Mouse (Mus musculus): ENCODE results near the gene Pou4f2. TPM values are rescaled to one million over a fixed set of nuclear protein-coding genes. Genes with fewer than 3 reads are reported as not detected.

Gene Pou4f2
- polyA plus RNA-seq, 1 experiment from 2014 or later, result not detected

- WGBS, result 0% methylated on average over 11 of the region's 25 CpGs
- H3K4me3 ChIP-seq (ENCODE audit: low read depth, low read length), result peak overlapping the region; percentile 32
- no peak overlapping the region for H3K9ac ChIP-seq (ENCODE audit: low read length)
- no peaks in the 10 kb centered on the region for H3K36me3 ChIP-seq (ENCODE audit: control insufficient read depth, insufficient read depth, low read length)
- H3K9me3 ChIP-seq (replicated peaks; ENCODE audit: control insufficient read depth, low read length), result no peaks in the 10 kb centered on the region
- H3K4me1 ChIP-seq (ENCODE audit: control insufficient read depth, insufficient read depth, low read length), result no peaks in the 10 kb centered on the region
- peaks cover 86% of the 10 kb centered on the region for H3K27me3 ChIP-seq (replicated peaks; ENCODE audit: control insufficient read depth, insufficient read depth, low read length)
- no peak overlapping the region for H3K27ac ChIP-seq (ENCODE audit: low read depth, low read length)
- peak overlapping the region; percentile 69 for H3K4me2 ChIP-seq (ENCODE audit: low read length)
- DNase-seq (ENCODE audit: low spot score) (no peak), ATAC-seq (peak; percentile 47)
These were observed 216 bp upstream of the Pou4f2 start for GRCm38 (mm10) chr8:78436661-78437060.

DNA sequence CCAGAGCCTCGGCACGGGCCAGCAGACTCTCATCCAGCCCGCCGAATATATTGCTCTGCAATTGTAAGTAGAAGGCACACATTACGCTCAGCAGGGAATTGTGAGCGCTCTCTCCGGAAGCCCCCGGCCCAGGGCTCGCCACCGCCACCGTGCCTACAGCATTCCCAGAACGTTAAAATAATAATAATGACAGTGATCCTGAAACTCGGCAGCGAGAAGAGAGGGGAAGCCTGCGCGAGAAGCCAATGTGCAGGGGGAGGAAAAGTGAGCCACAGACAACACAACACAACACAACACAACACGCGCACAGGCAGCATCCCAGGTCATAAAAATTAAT, 853 bp downstream of the Pou4f2 start:
- Histone ChIP-seq H3K27ac (ENCODE audit: low read depth, low read length) (no peak overlapping the region), H3K27me3 (replicated peaks; ENCODE audit: control insufficient read depth, insufficient read depth, low read length) (peaks cover 81% of the 10 kb centered on the region), H3K4me3 (ENCODE audit: low read depth, low read length) (peak overlapping the region; percentile 32), H3K36me3 (ENCODE audit: control insufficient read depth, insufficient read depth, low read length) (no peaks in the 10 kb centered on the region), H3K4me2 (ENCODE audit: low read length) (peak overlapping the region; percentile 69), H3K4me1 (ENCODE audit: control insufficient read depth, insufficient read depth, low read length) (no peaks in the 10 kb centered on the region), H3K9me3 (replicated peaks; ENCODE audit: control insufficient read depth, low read length) (no peaks in the 10 kb centered on the region), H3K9ac (ENCODE audit: low read length) (no peak overlapping the region)
- ATAC-seq, result no peak
- under 1% methylated on average over 18 of the region's 18 CpGs for WGBS
- no peak for DNase-seq (ENCODE audit: low spot score)

GRCm38 (mm10) chr8:78434823-78435623, 1.4 kb downstream of the Pou4f2 start:
- Histone ChIP-seq H3K4me1 (ENCODE audit: control insufficient read depth, insufficient read depth, low read length) (no peaks in the 10 kb centered on the region), H3K27ac (ENCODE audit: low read depth, low read length) (no peak overlapping the region), H3K4me3 (ENCODE audit: low read depth, low read length) (peak overlapping the region; percentile 32; the same call in 1 of the 2 replicates), H3K9ac (ENCODE audit: low read length) (no peak overlapping the region), H3K9me3 (replicated peaks; ENCODE audit: control insufficient read depth, low read length) (no peaks in the 10 kb centered on the region), H3K27me3 (replicated peaks; ENCODE audit: control insufficient read depth, insufficient read depth, low read length) (peaks cover 81% of the 10 kb centered on the region), H3K36me3 (ENCODE audit: control insufficient read depth, insufficient read depth, low read length) (no peaks in the 10 kb centered on the region), H3K4me2 (ENCODE audit: low read length) (peak overlapping the region; percentile 69)
- ATAC-seq, result no peak
- no peak for DNase-seq (ENCODE audit: low spot score)
- under 1% methylated on average over 62 of the region's 62 CpGs for WGBS

- H3K4me1 ChIP-seq (ENCODE audit: control insufficient read depth, insufficient read depth, low read length), result no peaks in the 10 kb centered on the region
- peak overlapping the region; percentile 18; the same call in 1 of the 2 replicates for H3K4me2 ChIP-seq (ENCODE audit: low read length)
- no peaks in the 10 kb centered on the region for H3K9me3 ChIP-seq (replicated peaks; ENCODE audit: control insufficient read depth, low read length)
- ATAC-seq (no peak), DNase-seq (ENCODE audit: low spot score) (no peak)
- H3K9ac ChIP-seq (ENCODE audit: low read length), result no peak overlapping the region
- peaks cover 84% of the 10 kb centered on the region for H3K27me3 ChIP-seq (replicated peaks; ENCODE audit: control insufficient read depth, insufficient read depth, low read length)
- 0 out of 2 replicates have a peak overlapping the region, but pooled peaks have one; percentile 6 for H3K4me3 ChIP-seq (ENCODE audit: low read depth, low read length)
- no peak overlapping the region for H3K27ac ChIP-seq (ENCODE audit: low read depth, low read length)
- WGBS, result 1% methylated on average over 8 of the region's 8 CpGs
- no peaks in the 10 kb centered on the region for H3K36me3 ChIP-seq (ENCODE audit: control insufficient read depth, insufficient read depth, low read length)
These were observed 2.1 kb downstream of the Pou4f2 start for GRCm38 (mm10) chr8:78434340-78434739.

GRCm38 (mm10) chr8:78433318-78433717, 3.1 kb downstream of the Pou4f2 start:
- peaks cover 83% of the 10 kb centered on the region for H3K27me3 ChIP-seq (replicated peaks; ENCODE audit: control insufficient read depth, insufficient read depth, low read length)
- DNase-seq (ENCODE audit: low spot score), result no peak
- H3K9ac ChIP-seq (ENCODE audit: low read length), result no peak overlapping the region
- no peak overlapping the region for H3K4me3 ChIP-seq (ENCODE audit: low read depth, low read length)
- no peak for ATAC-seq
- H3K36me3 ChIP-seq (ENCODE audit: control insufficient read depth, insufficient read depth, low read length), result no peaks in the 10 kb centered on the region
- no peak overlapping the region for H3K27ac ChIP-seq (ENCODE audit: low read depth, low read length)
- H3K9me3 ChIP-seq (replicated peaks; ENCODE audit: control insufficient read depth, low read length), result no peaks in the 10 kb centered on the region
- H3K4me1 ChIP-seq (ENCODE audit: control insufficient read depth, insufficient read depth, low read length), result no peaks in the 10 kb centered on the region
- no peak overlapping the region for H3K4me2 ChIP-seq (ENCODE audit: low read length)
- 10% methylated on average over 5 of the region's 5 CpGs for WGBS

DNA sequence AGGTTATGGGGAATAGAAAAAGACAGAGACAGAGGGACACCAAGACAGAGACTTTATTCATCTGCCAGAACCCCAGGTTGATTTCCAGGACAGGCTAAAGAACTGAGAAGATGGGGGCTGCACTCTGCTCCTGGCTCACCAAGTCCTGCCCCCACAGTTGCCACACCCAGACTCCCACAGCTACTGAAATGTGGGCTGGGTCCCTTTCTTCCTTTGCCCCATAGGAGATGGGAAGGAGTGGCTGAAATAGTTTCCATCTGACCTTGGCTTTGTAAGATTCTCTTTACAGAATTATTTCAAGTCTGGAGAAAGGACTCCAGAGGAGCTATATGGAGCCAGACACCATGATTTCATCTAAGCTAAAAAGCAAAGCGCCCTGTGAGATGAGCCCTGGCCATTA, 4.0 kb downstream of the Pou4f2 start:
- 3% methylated on average over 1 of the region's 1 CpGs for WGBS
- ATAC-seq (no peak), DNase-seq (ENCODE audit: low spot score) (no peak)
- Histone ChIP-seq H3K27me3 (replicated peaks; ENCODE audit: control insufficient read depth, insufficient read depth, low read length) (peaks cover 76% of the 10 kb centered on the region), H3K27ac (ENCODE audit: low read depth, low read length) (no peak overlapping the region), H3K4me3 (ENCODE audit: low read depth, low read length) (no peak overlapping the region), H3K36me3 (ENCODE audit: control insufficient read depth, insufficient read depth, low read length) (no peaks in the 10 kb centered on the region), H3K9me3 (replicated peaks; ENCODE audit: control insufficient read depth, low read length) (no peaks in the 10 kb centered on the region), H3K9ac (ENCODE audit: low read length) (no peak overlapping the region), H3K4me1 (ENCODE audit: control insufficient read depth, insufficient read depth, low read length) (no peaks in the 10 kb centered on the region), H3K4me2 (ENCODE audit: low read length) (no peak overlapping the region)

- Histone ChIP-seq H3K4me2 (ENCODE audit: low read length) (no peak overlapping the region), H3K36me3 (ENCODE audit: control insufficient read depth, insufficient read depth, low read length) (no peaks in the 10 kb centered on the region), H3K4me3 (ENCODE audit: low read depth, low read length) (no peak overlapping the region), H3K27me3 (replicated peaks; ENCODE audit: control insufficient read depth, insufficient read depth, low read length) (peaks cover 73% of the 10 kb centered on the region), H3K27ac (ENCODE audit: low read depth, low read length) (no peak overlapping the region), H3K4me1 (ENCODE audit: control insufficient read depth, insufficient read depth, low read length) (no peaks in the 10 kb centered on the region), H3K9ac (ENCODE audit: low read length) (no peak overlapping the region), H3K9me3 (replicated peaks; ENCODE audit: control insufficient read depth, low read length) (no peaks in the 10 kb centered on the region)
- 3% methylated on average over 4 of the region's 4 CpGs for WGBS
- no peak for ATAC-seq
- peak; percentile 53 for DNase-seq (ENCODE audit: low spot score)
These were observed 5.1 kb downstream of the Pou4f2 start for GRCm38 (mm10) chr8:78431356-78431755.

GRCm38 (mm10) chr8:78428148-78428547, 8.3 kb downstream of the Pou4f2 start:
- H3K27me3 ChIP-seq (replicated peaks; ENCODE audit: control insufficient read depth, insufficient read depth, low read length), result peaks cover 76% of the 10 kb centered on the region
- 2% methylated on average over 11 of the region's 11 CpGs for WGBS
- no peaks in the 10 kb centered on the region for H3K4me1 ChIP-seq (ENCODE audit: control insufficient read depth, insufficient read depth, low read length)
- DNase-seq (ENCODE audit: low spot score) (no peak), ATAC-seq (no peak)
- H3K4me3 ChIP-seq (ENCODE audit: low read depth, low read length), result no peak overlapping the region
- H3K4me2 ChIP-seq (ENCODE audit: low read length), result no peak overlapping the region
- no peaks in the 10 kb centered on the region for H3K9me3 ChIP-seq (replicated peaks; ENCODE audit: control insufficient read depth, low read length)
- H3K36me3 ChIP-seq (ENCODE audit: control insufficient read depth, insufficient read depth, low read length), result no peaks in the 10 kb centered on the region
- no peak overlapping the region for H3K27ac ChIP-seq (ENCODE audit: low read depth, low read length)
- no peak overlapping the region for H3K9ac ChIP-seq (ENCODE audit: low read length)

GRCm38 (mm10) chr8:78427769-78428130, 8.7 kb downstream of the Pou4f2 start:
- Histone ChIP-seq H3K27me3 (replicated peaks; ENCODE audit: control insufficient read depth, insufficient read depth, low read length) (peaks cover 78% of the 10 kb centered on the region), H3K9me3 (replicated peaks; ENCODE audit: control insufficient read depth, low read length) (no peaks in the 10 kb centered on the region), H3K36me3 (ENCODE audit: control insufficient read depth, insufficient read depth, low read length) (no peaks in the 10 kb centered on the region), H3K27ac (ENCODE audit: low read depth, low read length) (no peak overlapping the region), H3K4me3 (ENCODE audit: low read depth, low read length) (no peak overlapping the region), H3K4me2 (ENCODE audit: low read length) (no peak overlapping the region), H3K4me1 (ENCODE audit: control insufficient read depth, insufficient read depth, low read length) (no peaks in the 10 kb centered on the region), H3K9ac (ENCODE audit: low read length) (no peak overlapping the region)
- DNase-seq (ENCODE audit: low spot score) (no peak), ATAC-seq (no peak)
- under 1% methylated on average over 8 of the region's 8 CpGs for WGBS

Data from forebrain, embryonic 14.5 days (tissue).